Mouse (Mus musculus) testis, adult 2 months (tissue): ENCODE results near the gene Sirt7. TPM values are rescaled to one million over a fixed set of nuclear protein-coding genes. Genes with fewer than 3 reads are reported as not detected.

ENCODE experiments used
- H3K27ac ChIP-seq: fragments of 200-500 bp; 2 replicates; pipeline ENCODE4 v1.5.1; 2012; ENCODE audit warnings: low read depth, low read length; ENCODE audit not compliant: control insufficient read depth, insufficient read depth
- H3K27me3 ChIP-seq: fragments of 200-500 bp; 2 replicates; pipeline ENCODE4 v1.6.1; 2012; ENCODE audit warnings: mild to moderate bottlenecking, low read length, moderate library complexity; ENCODE audit not compliant: control insufficient read depth, insufficient read depth
- H3K36me3 ChIP-seq: fragments of 200-500 bp; 2 replicates; pipeline ENCODE4 v1.6.1; 2012; ENCODE audit warnings: mild to moderate bottlenecking, low read length; ENCODE audit not compliant: control insufficient read depth, insufficient read depth
- H3K4me1 ChIP-seq: fragments of 200-500 bp; 2 replicates; pipeline ENCODE4 v1.6.1; 2012; ENCODE audit warnings: low read length; ENCODE audit not compliant: control insufficient read depth, insufficient read depth
- H3K4me3 ChIP-seq: fragments of 200-500 bp; 2 replicates; pipeline ENCODE4 v1.5.1; 2012; ENCODE audit warnings: low read depth, mild to moderate bottlenecking, low read length, moderate library complexity, mixed read lengths; ENCODE audit not compliant: control insufficient read depth
- CTCF ChIP-seq: fragments of 200-500 bp; IDR thresholded peaks from 2 replicates; pipeline ENCODE4 v1.5.1; 2012; ENCODE audit warnings: low read depth, mild to moderate bottlenecking, inconsistent platforms, low read length, moderate library complexity; ENCODE audit not compliant: control insufficient read depth, insufficient read depth, insufficient replicate concordance
- POLR2A ChIP-seq: fragments of 200-500 bp; IDR thresholded peaks from 2 replicates; pipeline ENCODE4 v1.6.1; 2012; ENCODE audit warnings: low read depth, mild to moderate bottlenecking, inconsistent platforms, low read length, moderate library complexity; ENCODE audit not compliant: control insufficient read depth
- polyA plus RNA-seq: library from polyadenylated mRNA; depleted of rRNA; stranded (reverse); fragments of >200 nt; gene quantifications from 2 replicates; pipeline ENCODE4 v1.2.3, GENCODE M21; 2012

The Sirt7 gene
- polyA plus RNA-seq, 1 experiment: 23.9 TPM

- Histone ChIP-seq H3K4me1 (peaks cover 14% of the 10 kb centered on the region), H3K27ac (no peak overlapping the region), H3K4me3 (no peak overlapping the region), H3K27me3 (no peaks in the 10 kb centered on the region), H3K36me3 (peaks cover 2% of the 10 kb centered on the region; the same call in 1 of the 2 replicates)
- TF ChIP-seq POLR2A: no peak
- TF ChIP-seq CTCF: no peak
Measured at GRCm38 (mm10) chr11:120605667-120606066, 19.4 kb downstream of the Sirt7 start.

GRCm38 (mm10) chr11:120603545-120603944 is 21.5 kb downstream of the Sirt7 start:
- peaks cover 2% of the 10 kb centered on the region; the same call in 1 of the 2 replicates for H3K36me3 ChIP-seq

GRCm38 (mm10) chr11:120600716-120601115 is 24.3 kb downstream of the Sirt7 start:
- H3K36me3 ChIP-seq: peaks cover 4% of the 10 kb centered on the region; the same call in 1 of the 2 replicates
- H3K4me3 ChIP-seq: no peak overlapping the region
- no peak for TF ChIP-seq POLR2A
- no peak for TF ChIP-seq CTCF
- H3K27ac ChIP-seq: no peak overlapping the region
- H3K27me3 ChIP-seq: no peaks in the 10 kb centered on the region
- H3K4me1 ChIP-seq: peaks cover 12% of the 10 kb centered on the region

More at GRCm38 (mm10) chr11:120603545-120603944, 21.5 kb downstream of the Sirt7 start:
- no peak overlapping the region for H3K27ac ChIP-seq
- TF ChIP-seq POLR2A (no peak), CTCF (no peak)
- H3K4me3 ChIP-seq: no peak overlapping the region
- H3K27me3 ChIP-seq: no peaks in the 10 kb centered on the region
- H3K4me1 ChIP-seq: peaks cover 11% of the 10 kb centered on the region

GRCm38 (mm10) chr11:120598990-120599549 is 26.0 kb downstream of the Sirt7 start:
- peaks cover 4% of the 10 kb centered on the region; the same call in 1 of the 2 replicates for H3K36me3 ChIP-seq
- no peak for TF ChIP-seq POLR2A
- TF ChIP-seq CTCF: no peak
- peaks cover 12% of the 10 kb centered on the region for H3K4me1 ChIP-seq
- peak overlapping the region; percentile 93 for H3K4me3 ChIP-seq
- no peaks in the 10 kb centered on the region for H3K27me3 ChIP-seq
- H3K27ac ChIP-seq: peak overlapping the region; percentile 89; the same call in 1 of the 2 replicates

- no peaks in the 10 kb centered on the region for H3K27me3 ChIP-seq
- H3K4me3 ChIP-seq: peak within 1 kb of the TSS; percentile 93
- TF ChIP-seq CTCF (no peak), POLR2A (peak; percentile 72)
- peaks cover 12% of the 10 kb centered on the region for H3K4me1 ChIP-seq
- H3K36me3 ChIP-seq: peaks cover 4% of the 10 kb centered on the region; the same call in 1 of the 2 replicates
- H3K27ac ChIP-seq: peak within 1 kb of the TSS; percentile 89
Measured at GRCm38 (mm10) chr11:120598283-120598989, 26.6 kb downstream of the Sirt7 start, which contains the start of the genes Alyref and Anapc11. Gene Alyref, minus strand, starts transcription at chr11:120598365. Gene Anapc11, plus strand, starts transcription at chr11:120598421.

- H3K4me1 ChIP-seq: peaks cover 12% of the 10 kb centered on the region
- peak overlapping the region; percentile 93 for H3K4me3 ChIP-seq
- TF ChIP-seq CTCF (no peak), POLR2A (no peak)
- no peaks in the 10 kb centered on the region for H3K27me3 ChIP-seq
- peaks cover 2% of the 10 kb centered on the region; the same call in 1 of the 2 replicates for H3K36me3 ChIP-seq
- H3K27ac ChIP-seq: peak overlapping the region; percentile 75
Measured at GRCm38 (mm10) chr11:120597240-120598235, 27.5 kb downstream of the Sirt7 start.
